Mouse (Mus musculus): Measurements from ENCODE around the gene Ppp1r9a. TPM values are rescaled to one million over a fixed set of nuclear protein-coding genes. Genes with fewer than 3 reads are reported as not detected.

Gene Ppp1r9a
- polyA plus RNA-seq, 1 experiment, result 1.1 TPM

- TF ChIP-seq POLR2A (IDR thresholded peaks at IDR 0.05; ENCODE audit: low read depth, low read length), result no peak
- TF ChIP-seq CTCF (IDR thresholded peaks at IDR 0.05; ENCODE audit: extremely low read depth, insufficient read length, insufficient replicate concordance, low read depth, low read length), result no peak
- Histone ChIP-seq H3K4me3 (ENCODE audit: low read depth, low read length) (no peak overlapping the region), H3K36me3 (ENCODE audit: control insufficient read depth, insufficient read depth, low read length) (no peaks in the 10 kb centered on the region), H3K27ac (ENCODE audit: insufficient read depth, low read depth, low read length) (no peak overlapping the region), H3K27me3 (ENCODE audit: control insufficient read depth, insufficient read depth, low read length) (no peaks in the 10 kb centered on the region), H3K4me1 (ENCODE audit: control insufficient read depth, insufficient read depth, insufficient read length, low read length) (no peaks in the 10 kb centered on the region)
- WGBS, result 87% methylated on average over 6 of the region's 6 CpGs
Measured at GRCm38 (mm10) chr6:5014567-5014966, 111.8 kb downstream of the Ppp1r9a start.

DNA sequence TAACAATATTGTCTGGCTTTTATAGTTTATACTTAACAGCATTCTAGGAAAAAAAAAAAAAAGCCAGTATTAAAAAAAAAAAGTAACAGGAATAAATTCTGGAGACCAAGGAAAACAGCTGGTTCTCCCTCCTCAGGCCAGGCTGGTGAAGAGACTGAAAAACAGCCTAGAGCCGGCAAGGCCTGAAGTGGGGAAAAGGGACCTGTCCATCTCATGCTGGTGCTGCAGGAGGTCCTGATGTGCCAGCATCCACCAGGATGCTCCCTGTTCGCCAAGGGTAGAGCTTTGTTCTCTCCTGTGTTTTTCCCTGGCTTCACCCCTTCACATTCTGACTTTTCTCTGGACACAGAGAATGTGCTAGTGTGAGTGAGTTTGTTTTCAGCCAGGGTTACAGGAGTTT, 112.5 kb downstream of the Ppp1r9a start:
- Histone ChIP-seq H3K4me3 (ENCODE audit: low read depth, low read length) (no peak overlapping the region), H3K36me3 (ENCODE audit: control insufficient read depth, insufficient read depth, low read length) (no peaks in the 10 kb centered on the region), H3K4me1 (ENCODE audit: control insufficient read depth, insufficient read depth, insufficient read length, low read length) (no peaks in the 10 kb centered on the region), H3K27me3 (ENCODE audit: control insufficient read depth, insufficient read depth, low read length) (no peaks in the 10 kb centered on the region), H3K27ac (ENCODE audit: insufficient read depth, low read depth, low read length) (no peak overlapping the region)
- TF ChIP-seq CTCF (IDR thresholded peaks at IDR 0.05; ENCODE audit: extremely low read depth, insufficient read length, insufficient replicate concordance, low read depth, low read length), result no peak
- TF ChIP-seq POLR2A (IDR thresholded peaks at IDR 0.05; ENCODE audit: low read depth, low read length), result no peak
- WGBS, result 91% methylated on average over 2 of the region's 2 CpGs

DNA sequence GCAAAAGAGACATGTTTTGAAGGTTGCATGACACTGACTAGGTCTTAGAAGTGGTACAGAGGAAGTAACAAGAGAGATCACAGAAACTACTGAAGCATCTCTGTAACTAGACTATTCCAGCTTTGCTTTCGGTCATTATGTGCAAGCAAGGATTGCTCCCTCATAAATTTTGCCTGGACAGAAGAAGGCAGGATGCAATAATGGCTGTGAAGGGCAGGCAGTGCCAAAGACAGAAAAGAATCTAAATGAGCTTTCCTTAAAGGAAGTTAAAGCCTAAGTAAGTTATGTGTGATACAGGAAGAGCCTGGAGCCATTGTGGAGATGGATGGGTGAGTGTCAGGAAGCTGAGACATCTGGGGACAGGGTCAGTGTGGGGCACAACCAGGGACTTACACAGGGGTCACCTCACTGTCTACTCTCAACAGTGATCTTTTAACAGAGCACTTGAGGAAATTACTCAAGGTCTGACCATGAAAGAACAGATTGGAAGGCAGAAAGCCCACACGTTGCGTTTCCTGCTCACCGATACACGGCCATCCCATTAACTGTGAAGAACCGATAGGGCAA, 115.3 kb downstream of the Ppp1r9a start:
- TF ChIP-seq POLR2A (IDR thresholded peaks at IDR 0.05; ENCODE audit: low read depth, low read length) (no peak), CTCF (IDR thresholded peaks at IDR 0.05; ENCODE audit: extremely low read depth, insufficient read length, insufficient replicate concordance, low read depth, low read length) (no peak)
- H3K27me3 ChIP-seq (ENCODE audit: control insufficient read depth, insufficient read depth, low read length), result no peaks in the 10 kb centered on the region
- H3K36me3 ChIP-seq (ENCODE audit: control insufficient read depth, insufficient read depth, low read length), result no peaks in the 10 kb centered on the region
- no peak overlapping the region for H3K4me3 ChIP-seq (ENCODE audit: low read depth, low read length)
- no peaks in the 10 kb centered on the region for H3K4me1 ChIP-seq (ENCODE audit: control insufficient read depth, insufficient read depth, insufficient read length, low read length)
- no peak overlapping the region for H3K27ac ChIP-seq (ENCODE audit: insufficient read depth, low read depth, low read length)
- 91% methylated on average over 6 of the region's 6 CpGs for WGBS

GRCm38 (mm10) chr6:5019208-5019607, 116.5 kb downstream of the Ppp1r9a start:
- Histone ChIP-seq H3K4me3 (ENCODE audit: low read depth, low read length) (no peak overlapping the region), H3K27me3 (ENCODE audit: control insufficient read depth, insufficient read depth, low read length) (no peaks in the 10 kb centered on the region), H3K4me1 (ENCODE audit: control insufficient read depth, insufficient read depth, insufficient read length, low read length) (no peaks in the 10 kb centered on the region), H3K36me3 (ENCODE audit: control insufficient read depth, insufficient read depth, low read length) (no peaks in the 10 kb centered on the region), H3K27ac (ENCODE audit: insufficient read depth, low read depth, low read length) (no peak overlapping the region)
- WGBS, result 76% methylated on average over 5 of the region's 5 CpGs
- TF ChIP-seq CTCF (IDR thresholded peaks at IDR 0.05; ENCODE audit: extremely low read depth, insufficient read length, insufficient replicate concordance, low read depth, low read length) (no peak), POLR2A (IDR thresholded peaks at IDR 0.05; ENCODE audit: low read depth, low read length) (no peak)

DNA sequence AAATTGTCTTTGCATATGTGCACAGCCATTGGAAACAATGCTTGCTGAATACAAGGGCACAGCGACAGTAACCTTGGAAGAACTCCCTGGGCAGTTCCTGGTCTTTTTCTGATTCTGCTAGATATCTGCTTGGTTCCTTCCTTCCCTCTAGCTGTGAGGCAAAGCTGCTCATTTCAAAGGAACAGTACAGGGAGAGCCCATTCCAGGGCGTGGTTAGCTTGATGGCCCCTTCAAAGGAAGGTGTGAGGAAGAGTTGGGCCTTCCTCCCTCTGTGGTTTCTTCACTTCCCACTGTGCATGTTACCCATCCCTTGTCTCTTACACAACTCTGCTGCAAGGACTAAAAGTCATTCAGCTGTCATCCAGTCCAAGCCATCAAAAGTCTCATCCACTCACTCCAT, 117.3 kb downstream of the Ppp1r9a start:
- Histone ChIP-seq H3K27ac (ENCODE audit: insufficient read depth, low read depth, low read length) (no peak overlapping the region), H3K4me1 (ENCODE audit: control insufficient read depth, insufficient read depth, insufficient read length, low read length) (no peaks in the 10 kb centered on the region), H3K27me3 (ENCODE audit: control insufficient read depth, insufficient read depth, low read length) (no peaks in the 10 kb centered on the region), H3K36me3 (ENCODE audit: control insufficient read depth, insufficient read depth, low read length) (no peaks in the 10 kb centered on the region), H3K4me3 (ENCODE audit: low read depth, low read length) (no peak overlapping the region)
- WGBS, result 82% methylated on average over 2 of the region's 2 CpGs
- TF ChIP-seq POLR2A (IDR thresholded peaks at IDR 0.05; ENCODE audit: low read depth, low read length), result no peak
- TF ChIP-seq CTCF (IDR thresholded peaks at IDR 0.05; ENCODE audit: extremely low read depth, insufficient read length, insufficient replicate concordance, low read depth, low read length), result no peak

- H3K27me3 ChIP-seq (ENCODE audit: control insufficient read depth, insufficient read depth, low read length), result no peaks in the 10 kb centered on the region
- H3K27ac ChIP-seq (ENCODE audit: insufficient read depth, low read depth, low read length), result no peak overlapping the region
- H3K36me3 ChIP-seq (ENCODE audit: control insufficient read depth, insufficient read depth, low read length), result no peaks in the 10 kb centered on the region
- 93% methylated on average over 1 of the region's 1 CpGs for WGBS
- no peaks in the 10 kb centered on the region for H3K4me1 ChIP-seq (ENCODE audit: control insufficient read depth, insufficient read depth, insufficient read length, low read length)
- TF ChIP-seq POLR2A (IDR thresholded peaks at IDR 0.05; ENCODE audit: low read depth, low read length) (no peak), CTCF (IDR thresholded peaks at IDR 0.05; ENCODE audit: extremely low read depth, insufficient read length, insufficient replicate concordance, low read depth, low read length) (no peak)
- no peak overlapping the region for H3K4me3 ChIP-seq (ENCODE audit: low read depth, low read length)
Measured at GRCm38 (mm10) chr6:5020510-5020909, 117.8 kb downstream of the Ppp1r9a start.

DNA sequence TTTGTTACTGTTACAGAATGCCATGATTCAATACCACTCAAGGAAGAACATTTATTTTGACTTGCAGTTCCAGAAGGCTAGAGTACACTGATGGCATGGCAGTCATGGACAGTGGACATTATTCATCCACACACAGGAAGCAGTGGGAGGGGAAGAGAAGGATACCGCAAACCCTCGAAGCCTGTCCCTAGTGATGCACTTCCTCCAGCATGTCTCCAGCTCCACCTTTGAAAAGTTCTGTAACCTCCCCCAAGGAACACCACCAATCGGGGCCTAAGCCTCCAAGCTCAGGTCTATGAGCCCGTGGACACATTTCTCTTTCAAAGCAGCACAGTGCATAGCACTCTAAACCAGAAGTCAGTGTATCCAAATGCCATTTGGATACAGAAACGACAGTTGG, 120.0 kb downstream of the Ppp1r9a start:
- TF ChIP-seq CTCF (IDR thresholded peaks at IDR 0.05; ENCODE audit: extremely low read depth, insufficient read length, insufficient replicate concordance, low read depth, low read length) (no peak), POLR2A (IDR thresholded peaks at IDR 0.05; ENCODE audit: low read depth, low read length) (no peak)
- Histone ChIP-seq H3K27ac (ENCODE audit: insufficient read depth, low read depth, low read length) (no peak overlapping the region), H3K4me1 (ENCODE audit: control insufficient read depth, insufficient read depth, insufficient read length, low read length) (no peaks in the 10 kb centered on the region), H3K36me3 (ENCODE audit: control insufficient read depth, insufficient read depth, low read length) (no peaks in the 10 kb centered on the region), H3K27me3 (ENCODE audit: control insufficient read depth, insufficient read depth, low read length) (no peaks in the 10 kb centered on the region), H3K4me3 (ENCODE audit: low read depth, low read length) (no peak overlapping the region)
- WGBS, result 80% methylated on average over 5 of the region's 5 CpGs
